ENCODE assay signal across 9 mouse cellular contexts in the genomic region with DNA sequence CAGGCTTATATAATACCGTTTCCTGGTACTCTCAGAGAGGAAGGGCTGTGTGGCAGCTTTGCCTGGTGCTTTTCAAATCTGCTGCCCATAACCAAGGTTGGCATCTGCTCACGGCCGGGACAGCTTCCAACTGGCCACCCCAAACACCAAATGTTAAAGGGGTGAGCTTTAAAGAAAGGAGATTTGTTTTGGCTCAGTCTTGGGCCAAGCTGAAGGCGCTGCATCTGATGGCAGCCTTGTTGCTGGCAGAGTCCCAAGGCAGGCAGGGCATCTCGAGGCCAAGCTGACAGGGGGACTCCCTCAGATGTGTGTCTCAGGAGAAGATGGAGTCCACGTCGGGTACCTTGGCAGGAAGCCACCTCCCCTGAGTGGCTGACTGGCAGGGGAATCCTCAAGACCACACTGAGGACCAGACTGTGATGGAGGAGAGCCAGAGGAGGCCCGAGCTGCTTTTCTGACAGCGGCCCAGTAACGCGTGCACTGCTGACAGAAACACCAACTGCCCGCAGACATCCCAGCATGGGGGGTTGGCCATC. TPM values are rescaled to one million over a fixed set of nuclear protein-coding genes. Genes with fewer than 3 reads are reported as not detected.
DNase-seq lines count a peak whose midpoint lies in the region; ATAC-seq lines count a peak whose summit lies in the region.
"Had no signal": no experiment of that assay in that cellular context is flagged by ENCODE, and none has a peak within 500 bp of the region (broad histone marks: within the 10 kb centered on the region; RNA-seq: fewer than 3 reads in every experiment).

No protein-coding gene starts in this region.

- H3K27me3 ChIP-seq in hindbrain, embryonic 15.5 days = no peaks in the 10 kb centered on the region
- H3K27me3 ChIP-seq in hindbrain, embryonic 10.5 days (ENCODE audit: insufficient read depth, poor library complexity, severe bottlenecking) = no peaks in the 10 kb centered on the region
- H3K27me3 ChIP-seq in limb, embryonic 15.5 days = no peaks in the 10 kb centered on the region

- WGBS in hindbrain, embryonic 15.5 days = 51% methylated on average over 12 of the region's 12 CpGs
- 89% methylated on average over 12 of the region's 12 CpGs for WGBS in hindbrain, embryonic 10.5 days
- 50% methylated on average over 12 of the region's 12 CpGs for WGBS in limb, embryonic 15.5 days

- no peaks in the 10 kb centered on the region for H3K9me3 ChIP-seq in hindbrain, embryonic 15.5 days
- H3K9me3 ChIP-seq in hindbrain, embryonic 10.5 days = 0 out of 2 replicates have a peak, but pooled peaks cover 8% of the 10 kb centered on the region
- H3K9me3 ChIP-seq in limb, embryonic 15.5 days = no peaks in the 10 kb centered on the region

- DNase-seq in hindbrain, embryonic 10.5 days (ENCODE audit: low spot score) = no peak
- DNase-seq in brain, adult 2 months (ENCODE audit: low read depth, low spot score) = peak; percentile 95
- DNase-seq in cerebellum, postnatal 25 days = peak; percentile 93
- no peak for DNase-seq in spleen, postnatal 4 days (ENCODE audit: low spot score in 2 of 2)
- DNase-seq in natural killer cell, adult 2 months (ENCODE audit: low spot score in 2 of 2) = no peak
- DNase-seq in heart, adult 11 months = no peak

- 0 out of 2 replicates have a peak, but pooled peaks cover 5% of the 10 kb centered on the region for H3K4me1 ChIP-seq in hindbrain, embryonic 15.5 days (replicated peaks)
- 0 out of 2 replicates have a peak, but pooled peaks cover 2% of the 10 kb centered on the region for H3K4me1 ChIP-seq in hindbrain, embryonic 10.5 days (replicated peaks)
- H3K4me1 ChIP-seq in limb, embryonic 15.5 days = peaks cover 6% of the 10 kb centered on the region

- no peak overlapping the region for H3K4me2 ChIP-seq in hindbrain, embryonic 15.5 days
- H3K4me2 ChIP-seq in limb, embryonic 15.5 days = no peak overlapping the region

- H3K27ac ChIP-seq in hindbrain, embryonic 15.5 days (replicated peaks) = no peak overlapping the region; the same call in 1 of the 2 replicates
- H3K27ac ChIP-seq in hindbrain, embryonic 10.5 days = no peak overlapping the region
- no peak overlapping the region for H3K27ac ChIP-seq in limb, embryonic 15.5 days
- H3K27ac ChIP-seq: macrophage had no signal

- H3K9ac ChIP-seq in hindbrain, embryonic 15.5 days = no peak overlapping the region
- H3K9ac ChIP-seq in limb, embryonic 15.5 days = no peak overlapping the region

- H3K4me3 ChIP-seq in hindbrain, embryonic 15.5 days = no peak overlapping the region
- H3K4me3 ChIP-seq in hindbrain, embryonic 10.5 days = no peak overlapping the region
- H3K4me3 ChIP-seq in limb, embryonic 15.5 days = no peak overlapping the region

- H3K36me3 ChIP-seq in hindbrain, embryonic 15.5 days = no peaks in the 10 kb centered on the region
- H3K36me3 ChIP-seq in hindbrain, embryonic 10.5 days = no peaks in the 10 kb centered on the region
- no peaks in the 10 kb centered on the region for H3K36me3 ChIP-seq in limb, embryonic 15.5 days

- ATAC-seq in hindbrain, embryonic 15.5 days (ENCODE audit: low FRiP score, low read depth) = peak; percentile 96
- 0 out of 2 replicates have a peak, but pooled peaks have one; percentile 27 for ATAC-seq in limb, embryonic 15.5 days (ENCODE audit: insufficient number of reproducible peaks, low FRiP score, low TSS enrichment, low read depth)

RNA-seq across cellular contexts. Expression of gene Nek2, which starts 12.5 kb away (rescaled TPM):
- 8.6 and 11.1 TPM in 2 replicates for polyA plus RNA-seq in hindbrain, embryonic 15.5 days (2015; fragmentation: Nextera tagmentation; extraction: Ambion mirVana)
- polyA plus RNA-seq in hindbrain, embryonic 10.5 days (2016; fragmentation: Nextera tagmentation; extraction: Ambion mirVana) = 41.6 and 59.7 TPM in 2 replicates
- polyA plus RNA-seq in limb, embryonic 15.5 days (2015; fragmentation: Nextera tagmentation; extraction: Ambion mirVana) = 24.2 and 25.4 TPM in 2 replicates

Comparison
In these comparisons a context has a peak if more than half of its experiments do, and no peak if none do; other contexts are left out.
1. DNase-seq: peak in brain, adult 2 months (single experiment) and cerebellum, postnatal 25 days (2 of 2); none in hindbrain, embryonic 10.5 days (single experiment), spleen, postnatal 4 days (0 of 2), natural killer cell, adult 2 months (0 of 2) and heart, adult 11 months (single experiment).